Mouse (Mus musculus): ENCODE measurements around the gene Srsf9. TPM values are rescaled to one million over a fixed set of nuclear protein-coding genes. Genes with fewer than 3 reads are reported as not detected.

Gene Srsf9
- polyA plus RNA-seq (2012; rRNA removed) = 37.0 and 37.6 TPM in 2 replicates

DNA sequence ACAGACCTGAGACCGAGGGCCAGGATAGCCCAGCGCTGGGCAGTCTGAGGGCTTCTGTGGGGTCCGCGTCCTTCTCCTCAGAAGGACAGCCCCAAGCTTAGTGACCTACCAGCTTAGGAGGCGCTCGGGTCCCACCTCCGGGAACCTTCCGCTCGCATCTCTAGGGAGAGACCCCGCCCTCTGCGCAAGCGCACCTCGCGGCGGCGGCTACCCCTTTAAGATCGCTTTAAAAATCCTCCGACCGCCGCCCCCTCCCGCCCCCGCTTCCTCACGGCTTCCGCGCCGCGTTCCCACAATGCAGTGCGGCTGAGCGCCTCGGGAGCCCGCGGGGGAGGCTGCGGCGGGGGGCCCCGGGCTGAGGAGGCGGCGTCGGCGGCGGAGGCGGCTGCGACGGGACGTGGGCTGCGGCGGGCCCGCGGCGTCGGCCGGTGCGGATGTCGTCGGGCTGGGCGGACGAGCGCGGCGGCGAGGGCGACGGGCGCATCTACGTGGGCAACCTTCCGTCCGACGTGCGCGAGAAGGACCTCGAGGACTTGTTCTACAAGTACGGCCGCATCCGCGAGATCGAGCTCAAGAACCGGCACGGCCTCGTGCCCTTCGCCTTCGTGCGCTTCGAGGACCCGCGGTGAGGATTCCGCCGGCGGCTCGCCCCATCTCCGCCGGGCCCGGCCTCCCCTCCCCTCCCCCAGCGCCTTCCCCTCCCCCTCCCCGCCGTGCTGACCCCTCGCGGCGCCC lies at the start of gene Srsf9:
Gene Srsf9, plus strand, starts transcription at position 303 of the 735 bp plus-strand sequence.

DNA sequence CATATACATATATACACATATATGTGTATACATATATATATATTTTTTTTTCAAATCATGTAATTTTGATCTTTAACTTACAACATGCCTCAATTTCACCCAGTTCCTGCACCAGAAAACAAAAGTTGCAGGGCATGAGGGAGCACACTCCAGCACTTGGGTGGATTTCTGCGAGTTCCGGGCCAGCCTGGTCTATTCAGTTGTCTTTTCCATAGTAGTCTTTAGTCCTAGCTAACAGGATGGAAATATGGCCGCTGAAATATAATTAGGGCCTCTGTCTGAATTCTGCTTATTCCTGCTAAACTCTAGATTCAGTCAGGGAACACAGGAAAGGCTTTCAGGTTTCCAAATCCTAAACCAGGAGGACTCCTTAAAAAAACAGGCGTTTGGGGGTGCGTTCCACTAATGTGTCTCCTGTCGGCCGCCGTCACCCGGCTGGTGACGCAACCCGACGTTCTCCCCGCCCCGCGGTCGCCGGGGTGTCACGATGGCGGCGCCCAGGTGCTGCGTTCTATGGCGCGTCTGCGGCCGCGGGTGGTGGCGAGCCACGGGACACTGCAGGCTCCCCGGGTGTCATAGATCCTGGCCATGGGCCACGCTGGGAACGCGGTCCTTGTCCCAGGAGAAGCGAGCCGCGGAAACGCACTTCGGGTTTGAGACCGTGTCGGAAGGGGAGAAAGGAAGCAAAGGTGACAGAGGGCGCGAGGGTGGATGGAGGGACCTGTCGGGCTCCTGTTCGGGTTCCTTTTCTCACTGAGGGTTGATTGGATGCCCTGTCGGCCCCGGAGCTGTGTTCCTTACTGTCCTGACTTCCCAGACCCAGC lies 47.5 kb upstream of the Srsf9 start, which contains the start of gene Coq5:
Gene Coq5, plus strand, starts transcription at position 441 of the 824 bp plus-strand sequence.

DNA sequence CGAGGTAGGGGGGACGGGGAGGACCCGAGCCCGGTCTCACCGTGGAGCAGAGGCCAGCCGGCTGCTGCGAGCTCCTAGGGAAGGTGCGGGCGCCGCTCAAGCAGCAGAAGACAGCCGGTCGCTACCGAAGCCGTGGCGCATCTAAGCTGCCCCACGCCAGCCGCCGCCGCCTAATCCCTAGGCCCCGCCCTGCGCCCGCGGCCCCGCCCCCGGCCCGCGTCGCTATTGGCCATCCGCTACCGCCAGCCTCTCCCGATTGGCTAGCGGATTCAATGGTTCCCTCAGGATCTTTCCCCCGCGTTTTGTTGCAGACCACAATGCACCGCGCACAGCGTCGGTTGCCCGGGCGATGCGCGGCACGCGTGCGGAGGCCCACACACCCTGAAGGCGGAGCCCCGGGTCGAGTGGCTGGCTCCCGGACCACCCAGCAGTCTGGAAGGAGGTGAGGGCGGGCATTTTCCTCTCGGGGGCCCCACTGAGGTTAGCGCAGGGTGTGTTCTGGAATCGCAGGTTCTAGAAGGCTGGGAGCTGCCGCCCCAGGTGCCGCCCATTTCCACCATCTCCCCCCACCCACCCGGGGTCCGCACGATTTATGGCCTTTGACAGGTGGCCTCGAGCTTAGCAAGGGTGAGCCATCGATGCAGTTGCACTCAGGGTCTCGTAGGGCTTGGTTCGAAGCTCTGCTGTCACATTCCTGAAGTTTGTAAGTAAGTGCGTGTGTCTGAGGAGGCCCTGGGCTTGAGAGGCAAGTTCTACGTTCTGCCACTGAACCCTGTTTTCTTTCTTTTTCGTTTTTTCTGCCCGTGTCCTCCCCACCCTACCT lies 26.0 kb upstream of the Srsf9 start, which contains the start of gene Dynll1:
Gene Dynll1, minus strand, starts transcription at position 208 of the 823 bp plus-strand sequence.

DNA sequence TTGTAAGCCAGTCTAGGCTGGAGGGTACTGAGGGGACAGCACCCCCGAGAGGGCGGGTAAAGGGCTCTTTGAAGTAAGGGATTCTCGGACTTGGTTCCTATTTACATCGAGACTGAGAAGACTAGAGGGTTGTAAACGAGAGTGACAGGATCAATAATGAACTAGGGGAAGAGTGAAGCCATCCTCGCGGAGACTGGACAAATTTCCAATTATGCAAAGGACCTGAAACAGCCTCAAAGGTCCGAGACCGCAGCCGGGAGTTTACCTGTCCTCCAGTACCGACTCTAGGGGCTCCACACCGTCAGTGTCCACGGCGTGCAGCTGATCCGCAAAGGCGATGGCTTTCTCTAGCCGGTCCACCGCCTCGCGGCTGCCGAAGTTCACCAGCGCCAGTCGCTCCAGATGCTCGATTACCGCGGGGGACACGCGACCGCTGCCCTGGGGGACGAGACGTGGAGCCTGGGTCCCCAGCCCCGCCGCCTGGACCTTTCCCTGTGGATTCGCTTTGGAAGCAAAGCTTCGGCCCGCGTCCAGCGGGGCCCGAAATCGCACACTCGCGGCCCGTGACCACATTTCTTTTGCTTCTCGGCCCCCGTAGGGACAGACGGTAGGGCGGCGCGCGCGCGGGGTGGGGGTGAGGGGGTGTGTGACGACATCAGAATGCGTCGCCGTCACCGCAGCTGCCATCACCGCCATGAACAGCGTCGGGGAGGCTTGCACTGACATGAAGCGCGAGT lies 13.8 kb downstream of the Srsf9 start, which contains the start of the genes Gatc and Triap1:
Gene Gatc, minus strand, starts transcription at position 602 of the 737 bp plus-strand sequence.
Gene Triap1, plus strand, starts transcription at position 649 of the 737 bp plus-strand sequence.

DNA sequence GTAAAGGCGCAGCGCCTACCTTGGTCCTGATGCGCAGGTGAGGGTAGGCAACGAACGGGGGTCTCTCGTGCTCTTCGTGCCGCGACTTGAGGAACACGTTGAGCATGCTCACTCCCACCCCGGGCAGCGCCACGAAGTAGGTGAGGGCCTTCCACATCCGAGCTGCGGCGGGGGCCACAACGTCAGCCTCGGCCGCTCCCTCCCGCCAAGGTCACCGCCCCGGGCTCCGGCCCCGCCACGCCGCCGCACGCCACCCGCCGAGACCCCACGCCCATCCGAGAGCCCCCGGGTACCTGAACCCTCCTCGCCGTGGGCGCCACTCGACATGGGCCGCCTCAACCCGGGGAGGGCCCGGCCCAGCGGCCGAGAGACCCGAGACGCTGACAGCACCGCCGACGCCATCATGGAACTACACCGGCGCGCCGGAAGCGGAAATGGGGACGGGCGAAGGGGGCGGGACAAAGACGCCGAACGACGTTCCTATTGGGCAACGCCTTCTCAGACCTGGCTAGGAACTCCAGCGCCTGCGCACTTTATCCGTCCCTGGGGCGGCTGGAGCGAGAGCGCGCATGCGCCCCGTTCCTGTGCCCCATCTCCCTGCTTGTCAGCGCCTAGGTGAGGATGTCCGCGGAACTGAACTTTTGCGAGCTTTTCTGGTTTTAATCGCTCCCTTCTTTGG lies 21.7 kb downstream of the Srsf9 start, which contains the start of gene Cox6a1:
Gene Cox6a1, minus strand, starts transcription at position 436 of the 679 bp plus-strand sequence.

Other genes with a start within 250 kb of the Srsf9 start
- not detected in 2 replicates for gene Gm10401, start 228.9 kb upstream of the Srsf9 start, polyA plus RNA-seq (2012; rRNA removed)
- gene Acads, start 207.8 kb upstream of the Srsf9 start, polyA plus RNA-seq (2012; rRNA removed) = 69.8 and 75.2 TPM in 2 replicates
- gene Unc119b, start 192.2 kb upstream of the Srsf9 start, polyA plus RNA-seq (2012; rRNA removed) = 10.1 and 10.4 TPM in 2 replicates
- 36.1 and 40.4 TPM in 2 replicates for gene Mlec, start 169.0 kb upstream of the Srsf9 start, polyA plus RNA-seq (2012; rRNA removed)
- 0.35 and 0.49 TPM in 2 replicates for gene Cabp1, start 132.8 kb upstream of the Srsf9 start, polyA plus RNA-seq (2012; rRNA removed)
- 39.8 and 41.2 TPM in 2 replicates for gene Pop5, start 91.3 kb upstream of the Srsf9 start, polyA plus RNA-seq (2012; rRNA removed)
- 75.3 and 78.6 TPM in 2 replicates for gene Rnf10, start 54.3 kb upstream of the Srsf9 start, polyA plus RNA-seq (2012; rRNA removed)
- gene Coq5, start 47.5 kb upstream of the Srsf9 start, polyA plus RNA-seq (2012; rRNA removed) = 7.5 and 7.9 TPM in 2 replicates
- 100 and 145 TPM in 2 replicates for gene Dynll1, start 26.2 kb upstream of the Srsf9 start, polyA plus RNA-seq (2012; rRNA removed)
- gene Gatc, start 14.0 kb downstream of the Srsf9 start, polyA plus RNA-seq (2012; rRNA removed) = 10.8 and 10.9 TPM in 2 replicates
- 13.5 and 13.6 TPM in 2 replicates for gene Triap1, start 14.0 kb downstream of the Srsf9 start, polyA plus RNA-seq (2012; rRNA removed)
- 1,034 and 1,123 TPM in 2 replicates for gene Cox6a1, start 21.8 kb downstream of the Srsf9 start, polyA plus RNA-seq (2012; rRNA removed)
- gene Msi1, start 102.4 kb downstream of the Srsf9 start, polyA plus RNA-seq (2012; rRNA removed) = 0.22 and 0.44 TPM in 2 replicates
- gene Pla2g1b, start 139.1 kb downstream of the Srsf9 start, polyA plus RNA-seq (2012; rRNA removed) = 0.06 TPM in 1 of 2 replicates, not detected in the other
- gene Sirt4, start 157.5 kb downstream of the Srsf9 start, polyA plus RNA-seq (2012; rRNA removed) = 9.7 and 12.4 TPM in 2 replicates
- gene Pxn, start 179.5 kb downstream of the Srsf9 start, polyA plus RNA-seq (2012; rRNA removed) = 25.1 and 30.6 TPM in 2 replicates
- gene Rplp0, start 232.3 kb downstream of the Srsf9 start, polyA plus RNA-seq (2012; rRNA removed) = 1,441 and 1,589 TPM in 2 replicates
- gene Gcn1l1, start 238.1 kb downstream of the Srsf9 start, polyA plus RNA-seq (2012; rRNA removed) = 8.4 and 11.2 TPM in 2 replicates

Measured in liver, embryonic 18 days (tissue).